Mouse (Mus musculus) cerebellum, adult 2 months (tissue): Measurements from ENCODE around the gene Notch3. TPM values are rescaled to one million over a fixed set of nuclear protein-coding genes. Genes with fewer than 3 reads are reported as not detected.

ENCODE experiments used
- DNase-seq, 2 experiments: peaks; one replicate each; pipeline ENCODE4 v3.0.0; 2021
- H3K27ac ChIP-seq: fragments of 200-500 bp; 2 replicates; pipeline ENCODE4 v1.5.1; 2012; ENCODE audit warnings: low read length, control low read depth, inconsistent platforms; ENCODE audit not compliant: insufficient read depth
- H3K27me3 ChIP-seq: fragments of 200-500 bp; 2 replicates; pipeline ENCODE4 v1.6.1; 2012; ENCODE audit warnings: inconsistent platforms, mild to moderate bottlenecking, low read length, moderate library complexity; ENCODE audit not compliant: control insufficient read depth, insufficient read depth
- H3K4me1 ChIP-seq: fragments of 200-500 bp; 2 replicates; pipeline ENCODE4 v1.6.1; 2011; ENCODE audit warnings: low read length; ENCODE audit not compliant: control insufficient read depth, insufficient read depth
- H3K4me3 ChIP-seq: fragments of 200-500 bp; replicated peaks from 2 replicates; pipeline ENCODE3; 2011; ENCODE audit warnings: mild to moderate bottlenecking, low read depth, low read length, control low read depth; ENCODE audit not compliant: insufficient read depth
- CTCF ChIP-seq: fragments of 200-500 bp; IDR thresholded peaks from 2 replicates; pipeline ENCODE4 v1.5.1; 2011; ENCODE audit warnings: low read depth, mild to moderate bottlenecking, control low read depth, low read length, moderate library complexity, borderline replicate concordance; ENCODE audit not compliant: insufficient read depth
- POLR2A ChIP-seq: fragments of 200-500 bp; IDR thresholded peaks from 2 replicates; pipeline ENCODE4 v1.6.1; 2011; ENCODE audit warnings: low read length, control low read depth, borderline replicate concordance; ENCODE audit not compliant: insufficient read depth
- WGBS: fragments of 180-500 bp; shearing (Covaris S2); methylation state at CpG from one replicate; pipeline ENCODE4 v1.1.7; 2018; 5-methylcytosine and 5-hydroxymethylcytosine counted together
- polyA plus RNA-seq: library from polyadenylated mRNA; depleted of rRNA; stranded (reverse); fragments of >200 nt; gene quantifications from 2 replicates; pipeline ENCODE4 v1.2.3, GENCODE M21; 2012

Notch3 gene
- polyA plus RNA-seq, 1 experiment, result 11.0 TPM

DNA sequence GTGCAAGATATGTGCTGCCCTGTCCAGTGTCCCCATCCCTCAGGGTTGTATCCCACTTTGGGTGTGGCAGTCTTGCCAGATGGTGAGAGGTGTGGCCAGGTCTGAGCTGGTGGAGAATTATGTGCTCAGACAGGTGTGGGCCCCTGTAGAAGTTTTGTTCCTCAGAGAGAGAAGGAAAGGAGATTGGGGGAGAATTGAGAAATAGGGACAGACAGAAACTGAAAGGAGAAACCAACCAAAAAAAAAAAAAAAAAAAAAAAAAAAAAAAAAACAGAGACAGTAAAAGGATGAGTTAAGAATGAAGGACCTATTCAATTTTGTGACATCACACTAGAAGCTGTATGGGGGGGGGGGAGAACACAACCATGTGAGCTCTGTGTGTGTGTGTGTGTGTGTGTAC lies 1.9 kb downstream of the Notch3 start:
- H3K4me1 ChIP-seq, result peaks cover 6% of the 10 kb centered on the region
- H3K27ac ChIP-seq, result no peak overlapping the region
- no peak overlapping the region for H3K4me3 ChIP-seq
- no peak for DNase-seq
- TF ChIP-seq POLR2A, result no peak
- no peak for TF ChIP-seq CTCF
- H3K27me3 ChIP-seq, result peaks cover 8% of the 10 kb centered on the region; the same call in 1 of the 2 replicates

DNA sequence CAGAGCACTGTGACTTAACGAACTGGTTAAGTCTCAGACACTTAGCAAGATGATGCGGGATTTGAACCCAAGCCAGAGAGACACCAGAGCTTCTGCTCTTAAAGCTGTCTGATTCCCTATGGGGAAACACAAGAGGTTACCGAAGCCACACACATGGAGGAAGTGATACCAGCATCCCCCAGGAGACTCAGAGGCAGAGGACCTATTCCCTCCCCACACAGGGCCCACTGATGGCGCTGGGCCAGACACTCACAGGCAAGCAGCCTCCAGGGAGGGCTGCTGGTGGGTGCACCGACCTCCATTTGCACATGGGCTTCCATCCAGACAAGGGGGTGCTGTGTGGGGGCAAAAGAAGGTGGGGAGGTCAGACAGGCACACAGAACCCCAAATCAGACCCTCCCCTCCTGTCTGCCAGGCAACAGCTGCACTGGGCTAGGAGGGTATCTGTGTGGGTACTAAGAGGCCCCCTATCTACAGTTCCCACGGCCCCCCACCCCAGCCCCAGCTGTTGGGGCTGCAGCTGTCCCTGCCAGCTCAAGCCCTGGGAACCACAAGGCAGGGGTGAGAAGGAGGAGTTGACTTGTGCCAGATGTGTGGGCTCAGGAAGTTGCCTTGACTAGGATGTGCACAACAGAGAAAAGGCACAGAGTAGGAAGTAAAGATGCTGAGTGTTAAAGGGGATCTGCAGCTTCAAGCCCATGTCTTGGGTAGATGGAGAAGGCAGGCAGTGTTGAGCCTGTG lies 2.6 kb downstream of the Notch3 start:
- H3K27me3 ChIP-seq, result peaks cover 8% of the 10 kb centered on the region; the same call in 1 of the 2 replicates
- no peak for DNase-seq
- no peak for TF ChIP-seq POLR2A
- no peak for TF ChIP-seq CTCF
- WGBS, result 27% methylated on average over 6 of the region's 6 CpGs
- no peak overlapping the region for H3K27ac ChIP-seq
- H3K4me1 ChIP-seq, result peaks cover 6% of the 10 kb centered on the region
- no peak overlapping the region for H3K4me3 ChIP-seq

DNA sequence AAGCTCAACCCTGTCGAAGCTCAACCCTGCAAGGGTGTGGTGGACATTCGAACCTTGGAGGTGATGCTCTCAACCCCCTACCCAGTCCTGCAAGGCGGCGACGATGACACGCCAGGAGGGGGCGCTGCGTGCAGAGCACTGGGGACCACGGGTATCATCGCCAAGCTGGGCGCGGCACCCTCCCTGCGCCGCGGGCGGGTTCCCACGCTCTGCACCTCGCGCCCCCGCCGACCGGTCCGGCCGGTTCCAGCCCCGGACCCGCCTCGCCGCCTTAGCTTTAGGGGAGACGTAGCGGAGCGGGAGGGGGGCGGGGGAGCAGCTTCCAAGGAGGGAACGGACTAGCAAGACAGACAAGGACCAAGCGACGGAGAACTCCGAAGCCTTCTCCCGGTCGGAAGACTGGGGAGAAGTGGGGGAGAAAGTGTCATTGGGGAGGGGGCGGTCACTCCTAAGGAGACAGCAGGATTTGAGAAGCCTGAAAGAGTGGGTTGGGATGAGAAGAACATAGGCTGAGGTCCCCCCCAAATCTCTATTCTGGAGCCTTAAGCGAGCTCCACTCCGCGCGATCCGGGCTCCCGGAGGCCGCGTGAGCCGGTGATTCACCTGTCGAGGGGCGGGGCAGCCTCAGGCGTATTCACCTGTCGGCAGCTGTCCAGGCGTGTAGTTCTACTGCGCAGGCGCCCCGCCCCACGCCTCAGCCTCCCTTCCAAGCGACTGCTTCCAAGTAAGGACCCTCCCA lies 4.4 kb downstream of the Notch3 start:
- Histone ChIP-seq H3K4me1 (peaks cover 6% of the 10 kb centered on the region), H3K27me3 (peaks cover 8% of the 10 kb centered on the region; the same call in 1 of the 2 replicates), H3K4me3 (peak overlapping the region; percentile 40), H3K27ac (no peak overlapping the region)
- DNase-seq, result peak; percentile 33 to 51
- TF ChIP-seq CTCF, result peak; percentile 50; the same call in 1 of the 2 replicates
- TF ChIP-seq POLR2A, result no peak
- 3% methylated on average over 56 of the region's 58 CpGs for WGBS

DNA sequence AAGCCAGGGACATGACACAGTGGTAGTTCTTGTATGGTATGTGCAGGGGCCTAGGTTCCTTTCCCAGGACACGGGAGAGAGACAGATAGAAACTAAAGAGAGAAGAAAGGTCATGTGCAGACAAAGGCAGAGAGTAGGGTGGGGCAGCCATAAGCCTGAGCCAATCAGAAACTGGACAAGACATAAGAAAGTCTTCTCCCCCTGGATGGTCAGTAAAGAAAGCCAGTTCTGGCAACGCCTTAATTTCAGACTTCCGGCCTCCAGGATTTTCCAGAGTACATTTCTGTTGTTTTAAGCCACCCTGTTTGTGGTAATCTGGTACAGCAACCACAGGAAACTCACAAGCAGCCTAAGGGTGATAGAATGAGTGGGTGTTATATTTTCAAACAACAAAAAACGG lies 5.8 kb downstream of the Notch3 start:
- Histone ChIP-seq H3K27me3 (peaks cover 3% of the 10 kb centered on the region; the same call in 1 of the 2 replicates), H3K27ac (no peak overlapping the region), H3K4me1 (peaks cover 6% of the 10 kb centered on the region), H3K4me3 (no peak overlapping the region)
- WGBS, result 77% methylated on average over 4 of the region's 4 CpGs
- no peak for DNase-seq
- TF ChIP-seq POLR2A (no peak), CTCF (no peak)

DNA sequence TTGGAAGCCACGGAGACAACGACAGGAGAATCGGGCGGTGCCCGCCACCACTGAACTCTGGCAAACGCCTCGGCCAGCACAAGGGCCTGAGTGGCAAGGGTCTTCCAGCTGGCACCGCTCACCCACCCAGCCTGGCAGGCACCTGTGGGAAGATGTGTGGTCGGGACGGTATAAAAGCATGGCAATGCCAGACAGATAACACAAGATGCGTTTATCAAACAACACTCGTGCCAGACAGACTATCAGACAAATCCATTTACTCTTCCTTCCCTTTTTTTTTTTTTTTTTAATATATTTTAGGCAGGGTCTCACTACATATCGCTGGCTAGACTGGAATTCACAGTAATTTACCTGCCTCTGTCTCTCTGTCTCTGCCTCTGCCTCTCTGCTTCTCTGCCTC lies 7.8 kb downstream of the Notch3 start:
- no peak for TF ChIP-seq CTCF
- WGBS, result 62% methylated on average over 13 of the region's 13 CpGs
- H3K4me3 ChIP-seq, result no peak overlapping the region
- H3K27me3 ChIP-seq, result peaks cover 3% of the 10 kb centered on the region; the same call in 1 of the 2 replicates
- H3K4me1 ChIP-seq, result peaks cover 6% of the 10 kb centered on the region
- no peak for DNase-seq
- H3K27ac ChIP-seq, result no peak overlapping the region

DNA sequence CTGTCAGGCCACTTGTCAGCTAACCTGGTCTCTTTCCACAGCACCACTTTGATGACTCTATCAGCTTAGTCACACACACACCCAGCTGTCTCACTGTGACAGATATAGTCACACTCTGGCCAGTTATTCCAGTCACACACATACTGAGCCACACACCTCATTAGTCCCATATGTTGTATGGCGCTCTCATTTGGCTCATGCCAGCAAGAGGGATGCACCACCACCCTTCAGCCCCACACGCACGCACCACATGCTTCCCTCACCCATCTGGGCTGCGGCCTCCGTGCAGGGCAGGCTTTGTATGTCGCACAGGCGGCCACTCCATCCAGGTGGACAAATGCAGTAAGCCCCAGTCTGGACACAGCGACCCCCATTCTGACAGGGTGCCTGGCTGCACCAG lies 19.9 kb downstream of the Notch3 start:
- DNase-seq, result no peak
- H3K27ac ChIP-seq, result no peak overlapping the region
- WGBS, result 37% methylated on average over 8 of the region's 8 CpGs
- no peaks in the 10 kb centered on the region for H3K4me1 ChIP-seq
- H3K4me3 ChIP-seq, result no peak overlapping the region
- no peaks in the 10 kb centered on the region for H3K27me3 ChIP-seq
- TF ChIP-seq CTCF (no peak), POLR2A (no peak)

DNA sequence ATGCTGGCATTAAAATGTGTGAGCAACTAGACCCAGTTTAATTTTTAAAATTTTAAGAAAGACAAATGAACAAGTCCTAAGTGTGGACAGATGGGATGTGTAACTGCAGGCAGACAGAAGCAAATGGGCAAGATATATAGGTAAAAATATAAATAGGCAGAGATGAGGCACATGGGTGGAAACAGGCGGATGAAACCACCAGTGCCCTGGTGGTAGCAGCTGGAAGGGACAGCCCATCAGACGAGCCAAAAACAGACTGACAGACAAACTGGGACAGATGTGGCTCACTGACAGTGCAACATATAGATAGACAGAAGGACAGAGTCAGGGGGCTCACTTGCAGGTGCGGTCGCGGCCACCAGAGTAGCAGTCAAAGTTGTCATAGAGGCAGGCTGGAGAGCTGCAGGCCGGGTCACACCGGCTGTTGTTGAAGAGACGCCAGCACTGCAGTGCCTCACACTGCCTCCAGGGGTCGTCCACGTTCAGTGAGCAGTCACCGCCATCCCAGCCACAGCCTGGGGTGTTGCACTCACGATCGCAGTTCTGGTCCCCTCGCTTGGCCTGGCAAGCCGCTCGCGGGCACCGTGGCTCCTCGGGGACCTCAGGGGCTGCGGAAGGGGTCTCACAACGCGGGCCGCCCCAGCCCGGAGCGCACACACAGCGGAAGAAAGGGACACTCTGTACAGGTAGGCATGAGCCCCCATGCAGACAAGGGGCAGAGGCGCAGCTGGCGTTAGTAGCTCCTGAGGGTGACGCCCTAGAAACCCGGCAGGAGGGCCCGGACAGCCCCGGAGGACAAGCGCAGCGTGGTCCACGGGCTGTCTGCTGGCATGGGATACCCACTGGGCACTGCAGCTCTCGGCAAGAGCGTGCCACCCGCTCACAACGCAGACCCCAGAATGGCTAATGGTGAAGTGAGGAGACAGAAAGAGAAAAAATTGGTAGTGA lies 23.5 kb downstream of the Notch3 start:
- no peak overlapping the region for H3K27ac ChIP-seq
- H3K4me3 ChIP-seq, result no peak overlapping the region
- no peaks in the 10 kb centered on the region for H3K27me3 ChIP-seq
- 13% methylated on average over 39 of the region's 39 CpGs for WGBS
- TF ChIP-seq CTCF, result peak; percentile 76
- TF ChIP-seq POLR2A, result no peak
- DNase-seq, result peak; percentile 74 to 85
- no peaks in the 10 kb centered on the region for H3K4me1 ChIP-seq
